Mouse (Mus musculus): ENCODE measurements around the gene Ikbip.

- TF ChIP-seq CTCF (IDR thresholded peaks at IDR 0.05; ENCODE audit: low read depth, low read length), result no peak
- no peak for TF ChIP-seq POLR2AphosphoS5 (IDR thresholded peaks at IDR 0.05; ENCODE audit: insufficient replicate concordance, low read depth, low read length)
Measured at GRCm38 (mm10) chr10:91102799-91103590, 20.3 kb downstream of the Ikbip start.
